Mouse (Mus musculus) cerebellum, postnatal 36 days (tissue): ENCODE data around the gene Alkbh7.

ENCODE experiments used
- DNase-seq, 2 experiments: peaks; one replicate each; pipeline ENCODE4 v3.0.0; 2021 to 2022; ENCODE audit warnings: mixed read lengths in 2 of 2

The Alkbh7 gene

DNA sequence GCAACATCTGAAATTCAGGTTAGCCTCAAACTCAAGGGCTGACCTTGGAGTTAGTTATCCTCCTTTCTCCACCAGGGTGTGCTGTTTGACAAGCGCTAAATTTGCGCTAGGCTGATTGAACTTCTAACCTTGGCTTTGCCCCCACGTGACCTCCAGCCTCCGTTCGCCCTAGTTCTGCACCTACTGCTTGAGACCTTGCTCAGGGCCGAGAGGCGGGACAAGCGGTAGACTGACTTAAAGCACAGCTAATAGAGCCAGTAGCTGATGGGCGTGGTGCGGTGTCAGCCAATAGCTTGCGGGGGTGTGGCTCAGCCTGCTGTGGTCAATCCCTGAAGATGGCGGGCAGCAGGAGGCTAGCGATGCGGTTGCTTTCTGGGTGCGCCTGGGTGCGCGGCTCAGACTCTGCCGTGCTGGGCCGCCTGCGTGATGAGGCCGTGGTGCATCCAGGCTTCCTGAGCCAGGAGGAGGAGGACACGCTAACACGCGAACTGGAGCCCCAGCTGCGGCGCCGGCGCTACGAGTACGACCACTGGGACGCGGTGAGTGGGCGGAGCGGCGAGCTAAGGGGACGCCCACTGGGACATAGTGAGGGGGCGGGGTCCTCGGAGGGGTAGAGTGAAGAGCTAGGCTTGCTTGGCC lies at the start of gene Alkbh7:
TSS of gene Alkbh7 (plus strand) at position 311 of the 639 bp plus-strand sequence.
- peak; percentile 92 to 93 for DNase-seq

DNA sequence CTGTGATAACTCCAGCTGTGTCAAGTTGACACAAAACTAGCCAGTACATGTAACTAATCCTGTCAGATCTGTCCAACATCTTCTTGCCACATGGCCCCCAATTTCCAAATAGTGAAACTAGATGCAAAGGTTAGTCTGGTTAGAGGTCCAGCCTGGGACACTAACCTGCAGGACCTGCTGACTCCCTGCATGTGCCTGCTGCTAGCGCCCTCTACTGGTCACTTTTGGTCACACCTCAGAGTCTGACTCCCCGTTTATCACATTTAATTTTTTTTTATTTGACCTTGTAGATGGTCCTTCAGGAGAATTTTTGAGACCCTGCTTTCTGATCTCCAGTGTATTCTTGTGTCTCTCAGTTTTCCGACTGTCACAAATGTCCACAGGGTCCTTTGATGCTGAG lies 46.2 kb upstream of the Alkbh7 start:
- DNase-seq, result peak; percentile 64 to 68

DNA sequence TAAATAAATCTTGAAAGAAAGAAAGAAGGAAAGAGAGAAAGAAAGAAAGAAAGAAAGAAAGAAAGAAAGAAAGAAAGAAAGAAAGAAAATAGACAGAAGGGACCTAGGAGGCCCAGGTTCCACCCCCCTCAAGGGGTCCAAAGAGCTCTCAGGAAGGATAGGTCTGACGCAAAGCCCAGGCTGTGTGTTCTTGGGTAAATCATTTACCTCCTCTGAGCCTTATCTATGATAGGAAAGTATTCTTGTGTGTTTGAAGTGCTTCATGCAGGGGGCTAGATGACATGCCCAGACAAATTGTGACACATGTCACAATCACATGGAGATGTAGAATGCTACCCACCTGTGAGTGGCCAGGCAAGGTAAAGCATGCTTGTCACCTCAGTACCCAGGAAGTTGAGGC lies 44.5 kb upstream of the Alkbh7 start:
- DNase-seq, result no peak

DNA sequence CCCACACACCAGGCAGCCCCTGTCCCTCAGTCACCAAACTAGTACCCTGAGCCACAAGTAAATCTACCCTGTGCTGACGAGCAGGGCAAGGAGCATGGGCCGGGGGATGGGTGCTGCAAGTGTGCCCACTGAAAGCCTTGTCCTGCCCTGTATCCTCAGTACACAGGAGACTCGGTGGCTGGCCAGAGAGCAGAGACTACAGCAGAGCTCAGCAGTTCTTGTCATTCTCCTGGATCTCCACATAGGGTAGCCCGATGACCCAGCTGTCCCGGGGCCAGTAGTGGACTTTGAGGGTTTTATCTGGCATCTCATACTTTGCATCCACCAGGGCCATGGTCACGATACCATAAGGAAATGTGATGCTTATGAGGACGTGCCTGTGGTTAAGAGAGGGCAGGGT lies 42.3 kb upstream of the Alkbh7 start:
- no peak for DNase-seq

DNA sequence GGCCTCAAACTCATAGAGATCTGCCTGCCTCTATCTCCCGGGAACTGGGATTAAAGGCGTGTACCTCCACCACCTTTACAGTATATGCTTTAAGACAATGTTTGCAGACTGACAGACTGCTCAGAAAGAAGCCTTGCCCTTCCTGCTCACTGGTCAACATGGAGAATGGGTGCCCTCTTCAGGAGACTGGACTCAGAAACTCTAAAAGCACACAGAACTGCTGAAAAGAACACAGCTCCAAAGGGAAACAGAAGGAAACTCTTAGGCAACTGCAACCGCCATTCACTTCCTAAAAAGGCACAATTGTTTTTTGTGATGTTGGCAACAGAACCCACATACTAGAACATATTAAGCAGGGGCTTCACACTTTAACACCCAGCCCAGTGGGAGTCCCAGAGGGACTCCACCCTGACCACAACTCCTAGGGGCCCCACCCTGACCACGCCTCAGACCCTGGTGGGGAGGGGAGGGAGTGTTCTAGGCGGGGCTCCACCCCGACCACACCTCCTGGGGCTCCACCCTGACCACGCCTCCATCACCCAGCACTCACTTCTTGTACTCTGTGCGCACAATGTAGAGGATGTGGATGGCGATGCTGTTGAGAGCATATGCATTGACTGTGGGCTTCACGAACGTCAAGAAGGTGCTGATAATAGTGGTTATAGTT lies 39.2 kb upstream of the Alkbh7 start:
- DNase-seq, result no peak

DNA sequence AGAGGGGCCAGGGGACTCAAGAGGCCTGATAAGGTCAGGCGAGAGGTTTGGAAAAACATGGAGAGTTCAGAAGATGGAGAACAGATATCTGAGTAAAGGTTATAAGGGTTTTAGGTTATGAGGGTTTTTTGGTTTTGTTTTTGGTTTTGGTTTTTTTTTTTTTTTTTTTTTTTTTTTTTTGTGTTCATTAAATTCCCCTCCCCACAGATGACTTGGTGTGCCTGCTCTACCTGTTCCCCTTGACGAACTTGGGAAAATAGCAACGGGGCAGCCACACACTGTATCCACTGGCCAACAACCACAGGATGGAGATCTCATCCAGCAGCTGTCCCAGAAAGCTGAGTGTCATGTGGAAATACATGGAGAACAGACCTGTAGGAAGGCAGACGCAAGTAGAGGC lies 38.5 kb upstream of the Alkbh7 start:
- DNase-seq, result no peak

DNA sequence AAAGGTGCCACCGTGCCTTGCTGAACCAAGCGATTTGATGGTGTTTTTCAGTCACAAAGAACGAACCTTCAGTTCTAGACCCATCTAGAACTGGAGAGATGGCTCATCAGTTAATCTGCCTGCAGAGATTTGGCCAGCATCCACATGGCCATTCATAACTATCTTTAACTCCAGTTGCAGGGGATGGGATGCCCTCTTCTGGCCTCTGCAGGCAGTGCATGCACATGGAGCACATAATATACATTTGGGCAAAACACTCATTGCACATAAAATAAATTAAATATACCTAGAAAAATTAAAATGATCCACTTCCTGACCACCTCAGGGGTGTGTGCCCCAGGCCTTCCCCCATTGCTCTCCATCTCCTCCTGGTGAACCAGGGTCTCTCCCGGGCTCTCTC lies 35.3 kb upstream of the Alkbh7 start:
- DNase-seq, result no peak

DNA sequence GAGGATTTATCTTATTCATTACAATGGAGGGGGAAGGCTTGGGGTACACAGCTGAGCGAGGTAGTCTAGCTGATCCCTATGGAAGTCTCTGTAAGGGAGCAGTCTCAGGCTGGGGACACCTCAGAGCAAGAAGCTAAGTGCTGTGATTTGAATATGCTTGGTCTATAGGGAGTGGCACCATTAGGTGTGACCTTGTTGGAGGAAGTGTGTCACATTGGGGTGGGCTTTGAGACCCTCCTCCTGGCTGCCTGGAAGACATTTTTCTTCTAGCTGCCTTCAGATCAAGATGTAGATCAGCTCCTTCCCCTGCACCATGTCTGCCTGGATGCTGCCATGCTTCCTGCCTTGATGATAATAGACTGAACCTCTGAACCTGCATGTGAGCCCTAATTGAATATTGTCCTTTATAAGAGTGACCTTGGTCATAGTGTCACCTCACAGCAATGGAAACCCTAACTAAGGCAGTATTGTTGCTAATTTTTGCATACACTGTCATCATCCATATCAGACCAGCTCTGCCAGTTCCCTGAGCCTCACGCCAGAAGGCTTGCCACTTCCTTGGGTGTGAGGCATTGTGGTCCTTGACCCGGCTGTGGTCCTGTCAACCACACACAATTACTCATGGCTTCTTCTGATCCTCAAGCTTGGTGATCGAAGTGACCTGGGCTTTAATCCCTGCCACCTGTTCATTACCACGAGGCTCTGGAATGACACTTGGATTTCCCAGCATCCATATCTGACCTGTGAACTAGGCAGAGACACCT lies 34.3 kb upstream of the Alkbh7 start:
- DNase-seq, result no peak

DNA sequence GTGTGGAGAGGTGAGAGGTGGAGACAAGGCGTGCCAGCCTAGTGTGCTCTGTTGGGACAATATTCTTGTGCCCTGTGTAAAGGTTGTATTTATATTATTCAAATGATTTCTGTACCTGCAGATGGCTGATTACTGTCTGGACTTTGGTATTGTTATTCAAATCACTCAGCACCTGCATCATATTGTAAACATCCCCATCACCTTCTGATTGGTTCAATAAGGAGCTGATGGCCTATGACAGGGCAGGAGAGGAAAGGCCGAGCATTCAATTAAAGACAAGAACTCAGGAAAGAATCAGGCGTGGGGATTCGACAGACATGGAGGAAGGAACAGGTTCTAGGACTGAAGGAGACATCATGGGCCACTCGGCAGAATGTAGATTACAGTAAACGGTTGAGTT lies 33.5 kb upstream of the Alkbh7 start:
- no peak for DNase-seq

DNA sequence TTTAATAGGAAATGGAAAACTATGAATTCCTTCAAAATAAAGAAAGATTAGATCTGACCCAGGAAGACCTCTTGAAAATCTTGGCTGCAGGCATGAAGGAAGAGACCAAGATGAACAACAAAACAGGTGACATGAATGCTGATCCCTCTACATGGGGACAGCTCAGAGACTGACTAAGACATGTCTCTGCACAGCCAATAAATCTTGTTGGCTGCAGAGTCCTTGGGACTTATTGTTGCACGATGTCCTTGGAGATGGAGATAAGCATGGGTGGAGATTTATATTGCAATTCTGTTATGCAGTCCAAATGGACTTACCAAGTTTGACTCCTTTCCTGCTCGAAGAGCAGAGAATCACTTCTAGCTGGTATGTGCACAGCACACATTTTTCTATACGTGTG lies 27.8 kb upstream of the Alkbh7 start:
- DNase-seq, result no peak

DNA sequence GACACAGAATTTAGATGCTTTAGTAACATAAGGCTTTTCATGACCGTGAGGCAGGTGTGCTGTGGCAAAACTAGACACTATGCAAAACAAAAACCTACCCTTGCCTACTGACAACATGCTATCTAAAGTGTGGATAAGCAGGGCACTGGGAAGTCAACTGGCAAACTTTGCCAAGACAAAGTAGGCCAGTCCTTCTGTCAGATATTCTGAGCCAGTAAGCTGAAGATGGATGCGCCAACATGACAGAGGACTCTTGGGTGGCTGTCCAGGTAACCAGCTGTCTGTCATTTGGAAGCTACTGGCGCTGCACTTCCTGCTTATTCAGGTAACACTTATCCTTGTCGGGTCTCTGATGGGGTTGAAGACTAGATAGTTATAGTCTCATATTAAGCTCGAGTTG lies 27.1 kb upstream of the Alkbh7 start:
- no peak for DNase-seq

DNA sequence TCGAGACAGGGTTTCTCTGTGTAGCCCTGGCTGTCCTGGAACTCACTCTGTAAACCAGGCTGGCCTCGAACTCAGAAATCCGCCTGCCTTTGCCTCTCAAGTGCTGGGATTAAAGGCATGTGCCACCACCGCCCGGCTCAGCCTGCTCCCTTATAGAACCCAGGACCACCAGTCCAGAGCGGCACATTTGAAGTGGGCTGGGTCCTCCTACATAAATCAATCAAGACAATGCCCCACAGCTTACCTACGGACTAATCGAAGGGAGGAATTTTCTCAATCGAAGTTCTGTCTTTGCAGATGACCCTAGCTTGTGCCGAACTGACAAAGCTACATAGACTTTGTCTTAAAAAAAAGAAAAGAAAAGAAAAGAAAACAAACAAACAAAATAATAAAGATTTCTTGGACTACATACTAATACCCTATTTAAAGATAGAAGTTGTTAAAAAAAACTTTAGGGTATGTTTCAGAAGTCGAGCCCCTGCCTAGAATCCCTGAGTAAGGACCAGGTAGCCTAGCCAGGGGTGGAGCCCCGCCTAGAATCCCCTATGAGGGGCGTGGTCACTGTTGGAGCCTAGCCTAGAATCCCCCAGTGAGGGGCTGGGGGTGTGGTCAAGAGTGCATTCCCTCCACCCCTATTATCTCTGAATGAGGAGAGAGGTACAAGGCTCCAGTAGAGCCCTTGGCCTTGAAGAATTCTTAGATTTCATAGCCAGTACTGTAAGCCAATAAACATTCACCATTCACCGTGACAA lies 23.0 kb upstream of the Alkbh7 start:
- DNase-seq, result no peak

DNA sequence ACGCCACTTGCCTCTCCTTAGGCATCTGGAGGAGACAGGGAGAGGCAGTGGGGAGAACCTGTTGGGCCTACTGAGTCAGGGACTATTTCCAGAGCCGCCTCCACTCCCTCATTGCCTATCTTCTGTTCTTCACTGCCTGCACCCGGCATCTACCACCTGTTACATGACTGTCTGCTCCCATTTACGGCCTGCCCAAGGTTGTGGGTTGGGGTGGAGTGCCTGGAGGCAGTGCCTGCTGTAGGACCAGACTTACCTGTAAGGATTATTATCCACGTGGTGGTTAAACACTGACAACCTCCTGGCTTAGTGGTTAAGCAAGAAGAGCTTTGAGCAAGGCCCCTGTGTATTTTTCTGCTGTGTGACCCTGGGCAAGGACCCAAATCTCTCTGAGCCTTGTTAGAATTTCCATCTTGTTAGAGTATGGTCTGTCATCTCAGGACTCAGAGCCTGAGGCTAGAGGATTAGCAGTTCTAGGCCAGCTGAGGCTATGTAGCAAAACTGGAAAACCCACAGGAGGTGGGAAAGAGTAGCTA lies 22.4 kb upstream of the Alkbh7 start:
- no peak for DNase-seq

DNA sequence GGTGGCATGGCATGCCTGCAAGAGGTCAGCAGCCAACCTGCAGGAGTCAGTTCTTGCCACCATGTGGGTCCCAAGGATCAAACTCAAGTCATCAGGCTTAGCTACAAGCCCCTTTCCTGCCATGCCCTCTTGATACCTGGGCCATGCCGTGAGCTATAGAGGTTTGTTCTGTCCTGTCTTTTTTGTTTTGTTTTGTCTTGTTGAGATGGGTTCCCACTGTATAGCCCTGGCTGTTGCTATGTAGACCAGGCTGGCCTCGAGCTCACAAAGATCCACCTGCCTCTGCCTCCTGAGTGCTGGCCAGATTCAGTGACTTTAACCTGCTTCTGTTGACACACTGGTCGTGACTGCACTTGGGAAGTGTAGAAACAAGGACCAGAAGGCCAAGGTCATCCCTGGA lies 21.7 kb upstream of the Alkbh7 start:
- DNase-seq, result no peak

DNA sequence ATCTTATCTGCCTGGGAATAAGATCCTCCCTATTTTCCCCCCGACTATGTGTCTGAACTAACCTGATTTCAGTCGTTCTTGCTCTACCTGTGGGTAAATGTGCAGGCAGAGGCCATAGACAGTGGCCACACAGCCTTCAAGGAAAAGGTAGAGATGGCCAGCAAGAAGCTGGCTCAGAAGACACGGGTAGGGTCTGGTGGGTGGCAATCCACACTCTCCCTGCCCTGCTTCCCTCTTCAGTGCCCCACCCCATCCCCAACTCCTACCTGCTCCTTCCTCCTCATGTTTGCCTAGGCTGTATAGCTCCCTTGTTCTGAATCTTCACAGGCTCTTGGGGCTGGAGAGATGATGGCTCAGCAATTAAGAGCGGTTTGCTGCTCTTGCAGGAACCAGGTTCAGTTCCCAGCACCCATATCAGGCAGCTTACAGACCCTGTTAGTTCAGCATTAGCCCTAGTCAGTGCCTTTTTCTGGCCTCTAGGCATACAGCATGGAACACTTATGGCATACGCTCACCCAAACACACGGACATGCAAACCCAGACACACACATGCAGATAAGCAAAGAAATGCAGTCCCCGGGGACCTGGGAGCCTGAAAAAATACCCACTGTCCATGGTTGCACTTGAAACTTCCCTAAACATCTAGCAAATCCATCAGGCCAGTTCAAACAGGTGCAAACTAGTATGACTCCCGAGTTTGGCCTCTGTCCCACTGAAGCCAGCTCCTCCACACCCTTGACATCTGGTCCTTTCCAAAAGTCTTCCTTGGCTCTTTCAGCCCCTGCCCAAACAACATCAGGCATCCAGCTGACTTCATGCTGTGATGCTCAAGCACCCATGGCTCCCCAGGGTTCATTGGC lies 20.4 kb upstream of the Alkbh7 start:
- DNase-seq, result no peak

DNA sequence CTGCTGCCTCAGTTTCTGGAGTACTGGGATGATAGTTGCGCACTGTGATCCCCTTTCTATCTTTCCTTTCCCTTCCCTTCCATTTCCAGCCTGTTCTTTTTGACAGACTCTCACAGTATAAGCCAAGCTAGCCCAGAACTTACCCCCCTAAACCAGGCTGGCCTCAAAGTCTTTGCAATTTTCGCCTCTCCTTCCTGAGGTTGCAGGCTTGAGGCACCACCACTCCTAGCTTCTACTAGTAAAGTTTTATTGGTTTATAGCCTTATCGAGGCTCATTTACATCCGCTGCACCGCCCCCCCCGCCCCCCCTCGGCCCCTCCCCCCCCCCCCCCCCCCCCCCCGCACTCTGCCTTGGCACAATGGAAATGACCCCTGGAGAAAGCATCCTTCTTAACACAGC lies 17.6 kb upstream of the Alkbh7 start:
- no peak for DNase-seq

DNA sequence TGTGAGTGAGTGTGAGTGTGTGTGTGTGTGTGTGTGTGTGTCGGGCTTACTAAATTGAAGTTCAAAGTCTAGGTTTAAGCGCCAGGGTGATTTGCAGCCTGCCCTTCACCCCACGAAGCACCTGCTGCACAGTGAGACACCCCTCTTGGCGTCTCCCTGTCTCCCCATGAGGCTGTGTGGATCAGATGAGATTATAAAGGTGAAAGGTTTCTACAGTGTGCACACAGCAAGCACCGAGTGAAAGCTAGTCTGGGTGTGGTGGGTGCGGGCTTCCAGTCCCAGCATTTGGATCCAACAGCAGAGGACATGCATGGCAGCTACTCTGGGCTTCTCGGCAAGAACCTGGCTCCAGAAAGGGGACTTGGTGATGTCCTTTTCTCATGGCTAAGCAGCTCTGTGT lies 16.1 kb upstream of the Alkbh7 start:
- DNase-seq, result no peak

DNA sequence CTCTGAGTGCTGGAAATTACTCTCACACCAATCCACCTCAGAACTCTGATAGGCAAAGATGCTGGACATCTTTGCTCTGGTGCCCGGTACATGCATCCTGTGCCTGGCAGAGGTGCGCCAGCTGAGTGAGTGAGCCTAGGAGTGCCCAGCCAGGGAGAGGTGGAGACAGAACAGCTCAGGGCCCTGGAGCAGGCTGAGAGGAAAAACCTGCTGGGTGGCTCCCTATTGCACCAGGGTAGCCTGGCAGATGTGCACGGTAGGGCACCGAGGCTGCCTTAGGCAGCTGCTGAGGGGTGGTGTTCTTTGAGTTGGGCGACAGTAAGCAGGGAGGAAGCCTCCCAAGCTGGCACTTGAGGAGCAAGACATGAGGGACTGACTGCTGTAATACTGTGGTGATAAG lies 15.1 kb upstream of the Alkbh7 start, which contains the start of gene Acer1:
TSS of gene Acer1 (minus strand) at position 114 of the 400 bp plus-strand sequence.
- DNase-seq, result no peak

DNA sequence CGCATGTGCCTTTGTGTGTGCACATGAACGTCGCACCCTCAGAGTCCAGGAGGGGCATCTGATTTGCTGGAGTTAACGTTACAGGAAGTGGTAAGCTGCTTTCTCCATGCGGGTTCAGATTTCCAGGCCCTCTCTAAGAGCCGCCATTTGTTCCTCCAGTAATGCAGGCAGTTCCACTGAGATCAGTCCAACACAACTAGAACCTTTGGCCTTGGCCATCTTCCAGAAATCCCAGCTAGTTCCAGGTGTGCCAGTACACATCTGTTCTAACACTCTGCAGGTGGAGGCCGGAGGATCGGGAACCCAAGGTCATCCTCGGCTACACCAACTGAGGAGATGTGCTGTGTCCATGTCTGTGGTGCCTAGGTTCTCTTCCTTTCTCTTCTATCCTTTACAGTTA lies 12.3 kb upstream of the Alkbh7 start:
- DNase-seq, result no peak

DNA sequence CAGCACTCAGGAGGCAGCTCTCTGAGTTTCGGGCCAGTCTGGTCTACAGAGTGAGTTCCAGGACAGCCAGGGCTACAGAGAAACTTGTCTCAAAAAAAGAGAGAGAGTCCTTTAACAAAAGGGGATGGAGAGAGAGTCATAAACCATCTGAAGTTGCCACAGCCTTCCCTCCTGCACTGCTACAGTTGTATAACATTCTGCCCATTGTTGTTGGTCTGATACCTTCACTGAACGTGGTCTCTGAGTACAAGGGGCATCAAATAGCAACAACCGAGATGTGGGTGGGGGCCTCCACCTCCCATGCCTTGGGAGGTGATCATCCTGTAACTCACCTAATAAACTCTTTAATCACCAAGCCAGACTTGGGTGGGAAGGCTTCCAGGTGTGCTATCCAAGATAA lies 11.5 kb upstream of the Alkbh7 start:
- DNase-seq, result no peak

DNA sequence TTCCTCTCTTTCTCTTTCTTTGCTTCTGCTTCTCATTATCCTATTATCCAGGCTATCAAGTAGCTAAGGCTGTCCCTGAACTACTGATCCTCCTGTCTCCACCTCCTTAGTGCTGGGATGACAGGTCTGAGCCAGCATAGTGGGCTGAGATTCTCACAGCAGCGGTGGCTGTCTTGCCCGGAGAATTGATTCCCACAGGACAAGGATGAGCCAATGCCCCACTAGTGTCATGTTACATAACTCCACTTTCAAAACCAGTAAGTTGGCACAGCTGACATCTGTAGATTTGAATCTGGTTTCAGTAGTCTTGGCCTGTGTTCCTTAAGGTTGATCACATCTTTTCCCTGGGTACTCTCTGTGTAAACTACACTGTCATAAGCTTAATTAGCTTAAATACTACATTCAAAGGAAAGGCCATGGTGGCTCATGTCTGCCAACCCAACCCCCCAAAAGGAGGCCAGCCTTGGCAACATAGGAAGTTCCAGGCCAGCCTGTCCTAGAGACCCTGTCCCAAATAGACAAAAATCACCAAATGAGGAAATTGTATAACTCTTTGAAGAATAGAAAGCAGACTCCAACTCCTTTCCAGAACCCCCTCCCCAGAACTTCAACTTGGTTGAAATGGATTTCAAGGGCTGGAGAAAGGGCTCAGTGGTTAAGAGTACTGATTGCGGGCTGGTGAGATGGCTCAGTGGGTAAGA lies 10.9 kb upstream of the Alkbh7 start:
- DNase-seq, result no peak
